Mouse (Mus musculus): ENCODE measurements around the gene Grap2. TPM values are rescaled to one million over a fixed set of nuclear protein-coding genes. Genes with fewer than 3 reads are reported as not detected.
"Not testable (repeated sequence)": the region's sequence is repeated elsewhere in the genome, so short reads cannot be mapped to it uniquely, and the experiment has no call there.

Gene Grap2
- total RNA-seq, 2 experiments from 2014 or later: 0.70 to 1.6 TPM

- DNase-seq (ENCODE audit: low spot score in 2 of 2): no peak
Observed at GRCm38 (mm10) chr15:80565106-80565665, 7.2 kb upstream of the Grap2 start, which contains the start of gene Enthd1. Enthd1 (minus strand) TSS chr15:80565156.

GRCm38 (mm10) chr15:80566696-80567095 is 5.7 kb upstream of the Grap2 start:
- DNase-seq (ENCODE audit: low spot score in 2 of 2): no peak

GRCm38 (mm10) chr15:80567139-80567538 is 5.3 kb upstream of the Grap2 start:
- DNase-seq (ENCODE audit: low spot score in 2 of 2): no peak

- no peak for DNase-seq (ENCODE audit: low spot score in 2 of 2)
Observed at GRCm38 (mm10) chr15:80567731-80568130, 4.7 kb upstream of the Grap2 start.

- DNase-seq (ENCODE audit: low spot score in 2 of 2): no peak
Observed at GRCm38 (mm10) chr15:80569205-80569604, 3.2 kb upstream of the Grap2 start.

- no peak for DNase-seq (ENCODE audit: low spot score in 2 of 2)
Observed at GRCm38 (mm10) chr15:80570226-80570625, 2.2 kb upstream of the Grap2 start.

- DNase-seq (ENCODE audit: low spot score in 2 of 2): no peak
Observed at GRCm38 (mm10) chr15:80571611-80572010, 783 bp upstream of the Grap2 start.

GRCm38 (mm10) chr15:80572811-80573520 is 572 bp downstream of the Grap2 start:
- no peak for DNase-seq (ENCODE audit: low spot score in 2 of 2)

- DNase-seq (ENCODE audit: low spot score in 2 of 2): no peak
Observed at GRCm38 (mm10) chr15:80574211-80575040, 2.0 kb downstream of the Grap2 start.

- DNase-seq (ENCODE audit: low spot score in 2 of 2): no peak
Observed at GRCm38 (mm10) chr15:80575817-80576370, 3.5 kb downstream of the Grap2 start.

- no peak for DNase-seq (ENCODE audit: low spot score in 2 of 2)
Observed at GRCm38 (mm10) chr15:80576415-80576994, 4.1 kb downstream of the Grap2 start.

GRCm38 (mm10) chr15:80577166-80577960 is 5.0 kb downstream of the Grap2 start:
- no peak for DNase-seq (ENCODE audit: low spot score in 2 of 2)

GRCm38 (mm10) chr15:80579121-80579520 is 6.7 kb downstream of the Grap2 start:
- no peak for DNase-seq (ENCODE audit: low spot score in 2 of 2)

- not testable (repeated sequence) for DNase-seq (ENCODE audit: low spot score in 2 of 2)
Observed at GRCm38 (mm10) chr15:80580585-80580984, 8.2 kb downstream of the Grap2 start.

- peak; percentile 38 to 45 for DNase-seq (ENCODE audit: low spot score in 2 of 2)
Observed at GRCm38 (mm10) chr15:80582581-80583495, 10.4 kb downstream of the Grap2 start.

- no peak for DNase-seq (ENCODE audit: low spot score in 2 of 2)
Observed at GRCm38 (mm10) chr15:80586296-80586695, 13.9 kb downstream of the Grap2 start.

- no peak for DNase-seq (ENCODE audit: low spot score in 2 of 2)
Observed at GRCm38 (mm10) chr15:80590641-80591040, 18.2 kb downstream of the Grap2 start.

GRCm38 (mm10) chr15:80592737-80593136 is 20.3 kb downstream of the Grap2 start:
- DNase-seq (ENCODE audit: low spot score in 2 of 2): no peak

GRCm38 (mm10) chr15:80593877-80594276 is 21.5 kb downstream of the Grap2 start:
- DNase-seq (ENCODE audit: low spot score in 2 of 2): no peak

All from adrenal gland, adult 18-20 months (tissue).